Mouse (Mus musculus) erythroblast, embryonic 14.5 days (primary cell): ENCODE measurements at regions not wholly inside any gene's neighbourhood (a gene's known extent, or its start where the extent isn't known, plus 50 kb on each side); places are given as distances from the start of the nearest gene placed in this dataset.

Experiments
- GATA1 ChIP-seq: IDR thresholded peaks from 2 replicates; pipeline ENCODE4 v1.6.1; 2012; ENCODE audit warnings: low read length, inconsistent platforms, mixed read lengths
- TAL1 ChIP-seq: IDR thresholded peaks from 3 replicates; pipeline ENCODE4 v1.6.1; 2012; ENCODE audit warnings: low read length, inconsistent platforms, mixed read lengths

DNA sequence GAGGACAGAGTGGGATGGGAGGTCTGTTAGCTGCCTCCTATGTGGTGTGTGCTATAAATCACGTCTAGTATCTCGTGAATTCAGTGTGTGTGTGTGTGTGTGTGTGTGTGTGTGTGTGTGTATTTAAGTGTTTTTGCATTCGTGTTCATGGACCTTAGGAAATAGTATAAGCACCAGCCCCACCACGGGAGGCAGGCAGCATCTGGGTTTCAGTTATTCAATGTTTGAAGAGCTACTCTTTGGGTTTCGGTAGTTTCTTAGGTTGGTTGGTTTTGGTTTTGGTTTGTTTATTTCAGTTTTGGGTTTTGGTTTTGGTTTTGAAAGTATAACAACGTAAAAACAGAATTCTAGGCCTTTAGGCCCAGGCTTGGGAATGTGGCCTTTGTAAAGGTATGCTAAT is 113.5 kb upstream of the Clint1 start:
- TF ChIP-seq GATA1 (no peak), TAL1 (no peak)
